In genomic region chr14:36937080-36937878, GRCm38 (mm10) we compare ENCODE assay signal across 8 mouse cellular contexts. TPM values are rescaled to one million over a fixed set of nuclear protein-coding genes. Genes with fewer than 3 reads are reported as not detected.
DNase-seq lines count a peak whose midpoint lies in the region; ATAC-seq and TF ChIP-seq lines count a peak whose summit lies in the region.

No protein-coding gene starts in this region.

- WGBS in liver, embryonic 14.5 days (ENCODE audit: insufficient replicate concordance) = 60% methylated on average over 7 of the region's 7 CpGs
- 70% methylated on average over 7 of the region's 7 CpGs for WGBS in liver, embryonic 11.5 days
- WGBS in cerebellum, adult 2 months = 70% methylated on average over 7 of the region's 7 CpGs
- 69% methylated on average over 7 of the region's 7 CpGs for WGBS in lung, embryonic 14.5 days

- H3K4me1 ChIP-seq in liver, embryonic 14.5 days (replicated peaks; ENCODE audit: control insufficient read depth in 2 of 2, insufficient read depth in 2 of 2, low read length in 1 of 2) = no peaks in the 10 kb centered on the region
- no peaks in the 10 kb centered on the region for H3K4me1 ChIP-seq in liver, embryonic 11.5 days (replicated peaks; ENCODE audit: control insufficient read depth, insufficient read depth, low read length)
- no peaks in the 10 kb centered on the region for H3K4me1 ChIP-seq in cerebellum, adult 2 months (ENCODE audit: control insufficient read depth, insufficient read depth, low read length)
- no peaks in the 10 kb centered on the region for H3K4me1 ChIP-seq in lung, embryonic 14.5 days (ENCODE audit: insufficient read depth)

- no peak overlapping the region for H3K4me2 ChIP-seq in liver, embryonic 14.5 days (ENCODE audit: low read depth)
- no peak overlapping the region for H3K4me2 ChIP-seq in liver, embryonic 11.5 days
- no peak overlapping the region for H3K4me2 ChIP-seq in lung, embryonic 14.5 days

- no peak for TF ChIP-seq POLR2A in cerebellum, adult 2 months (IDR thresholded peaks at IDR 0.05; ENCODE audit: borderline replicate concordance, insufficient read depth, low read length)

- no peaks in the 10 kb centered on the region for H3K27me3 ChIP-seq in liver, embryonic 14.5 days (ENCODE audit: control insufficient read depth, insufficient read depth, low read length)
- no peaks in the 10 kb centered on the region for H3K27me3 ChIP-seq in liver, embryonic 11.5 days (replicated peaks; ENCODE audit: control insufficient read depth, insufficient read depth, low read length)
- H3K27me3 ChIP-seq in cerebellum, adult 2 months (ENCODE audit: control insufficient read depth, insufficient read depth, low read length) = no peaks in the 10 kb centered on the region
- no peaks in the 10 kb centered on the region for H3K27me3 ChIP-seq in lung, embryonic 14.5 days (ENCODE audit: insufficient read depth, low read length)

- no peaks in the 10 kb centered on the region for H3K36me3 ChIP-seq in liver, embryonic 14.5 days (replicated peaks; ENCODE audit: control insufficient read depth, insufficient read depth, low read depth)
- peaks cover 3% of the 10 kb centered on the region; the same call in 1 of the 2 replicates for H3K36me3 ChIP-seq in liver, embryonic 11.5 days (ENCODE audit: control insufficient read depth, insufficient read depth, low read length)
- H3K36me3 ChIP-seq in lung, embryonic 14.5 days (ENCODE audit: insufficient read depth) = peaks cover 3% of the 10 kb centered on the region; the same call in 1 of the 2 replicates

- H3K27ac ChIP-seq in liver, embryonic 14.5 days = no peak overlapping the region
- no peak overlapping the region for H3K27ac ChIP-seq in liver, embryonic 11.5 days (ENCODE audit: low read depth, low read length)
- no peak overlapping the region for H3K27ac ChIP-seq in cerebellum, adult 2 months (ENCODE audit: insufficient read depth, low read length)
- H3K27ac ChIP-seq in lung, embryonic 14.5 days (ENCODE audit: low read depth) = no peak overlapping the region

- no peak overlapping the region for H3K9ac ChIP-seq in liver, embryonic 14.5 days (replicated peaks)
- H3K9ac ChIP-seq in liver, embryonic 11.5 days (ENCODE audit: low read depth, low read length) = no peak overlapping the region
- no peak overlapping the region for H3K9ac ChIP-seq in lung, embryonic 14.5 days

- intact Hi-C loops in heart, postnatal 10 days (cut with DNase I) = loop anchor here (1.0 to 5.0 kb wide), 2 partner anchors 70 to 95 kb away; no protein-coding TSS in a partner anchor

- peak; percentile 45 for DNase-seq in adrenal gland, postnatal 14 days
- DNase-seq in adrenal gland, adult 18-20 months (ENCODE audit: low spot score in 2 of 2) = no peak
- DNase-seq in liver, embryonic 14.5 days (ENCODE audit: low read depth in 3 of 3, low spot score in 3 of 3) = no peak
- DNase-seq in liver, embryonic 11.5 days (ENCODE audit: low spot score) = no peak
- DNase-seq in cerebellum, adult 2 months = peak in 1 of 2 experiments; percentile 10
- DNase-seq in heart, postnatal 10 days = peak; percentile 59 to 74
- peak; percentile 91 for DNase-seq in lung, embryonic 14.5 days
- DNase-seq in retina, adult 2 months (ENCODE audit: low read depth, low spot score) = peak; percentile 51

- TF ChIP-seq CTCF in liver, embryonic 14.5 days (IDR thresholded peaks at IDR 0.05; ENCODE audit: low read depth) = peak; percentile 67
- TF ChIP-seq CTCF in cerebellum, adult 2 months (IDR thresholded peaks at IDR 0.05; ENCODE audit: borderline replicate concordance, insufficient read depth, low read depth, low read length) = peak; percentile 19; the same call in 1 of the 2 replicates
- peak; percentile 78 for TF ChIP-seq CTCF in lung, embryonic 14.5 days (IDR thresholded peaks at IDR 0.05; ENCODE audit: low read depth)

- no peak for ATAC-seq in liver, embryonic 14.5 days (ENCODE audit: insufficient read depth)
- no peak for ATAC-seq in liver, embryonic 11.5 days (replicated peaks; ENCODE audit: low FRiP score)
- ATAC-seq in lung, embryonic 14.5 days (ENCODE audit: insufficient read depth) = no peak

- no peaks in the 10 kb centered on the region for H3K9me3 ChIP-seq in liver, embryonic 14.5 days (ENCODE audit: control insufficient read depth, low read length)
- H3K9me3 ChIP-seq in liver, embryonic 11.5 days (ENCODE audit: control insufficient read depth, low read length) = no peaks in the 10 kb centered on the region
- no peaks in the 10 kb centered on the region for H3K9me3 ChIP-seq in lung, embryonic 14.5 days (ENCODE audit: low read depth, low read length)

- no peak for TF ChIP-seq EP300 in liver, embryonic 14.5 days (IDR thresholded peaks at IDR 0.05; ENCODE audit: low read depth)

- H3K4me3 ChIP-seq in liver, embryonic 14.5 days (ENCODE audit: insufficient read depth in 1 of 2, low read depth in 2 of 2, low read length in 2 of 2) = no peak overlapping the region
- no peak overlapping the region for H3K4me3 ChIP-seq in liver, embryonic 11.5 days (ENCODE audit: low read depth, low read length)
- no peak overlapping the region for H3K4me3 ChIP-seq in cerebellum, adult 2 months (replicated peaks; ENCODE audit: insufficient read depth, low read depth, low read length)
- H3K4me3 ChIP-seq in lung, embryonic 14.5 days (ENCODE audit: low read depth, low read length) = no peak overlapping the region

RNA-seq across cellular contexts. Expression of gene Ccser2, which starts 31.3 kb away (rescaled TPM):
- 31.3 and 31.4 TPM in 2 replicates for total RNA-seq in adrenal gland, postnatal 14 days (2021)
- total RNA-seq in adrenal gland, adult 18-20 months (2021) = 10 to 100 TPM; 28.4 to 45.5 TPM
- 1.5 and 1.6 TPM in 2 replicates for polyA plus RNA-seq in liver, embryonic 14.5 days (2012; rRNA removed)
- polyA plus RNA-seq in liver, embryonic 14.5 days (2014; fragmentation: Nextera tagmentation; extraction: Ambion mirVana) = 4.1 and 5.0 TPM in 2 replicates
- 10.7 and 11.1 TPM in 2 replicates for polyA plus RNA-seq in liver, embryonic 11.5 days (2014; fragmentation: Nextera tagmentation; extraction: Ambion mirVana)
- 49.4 and 50.8 TPM in 2 replicates for polyA plus RNA-seq in cerebellum, adult 2 months (2012; rRNA removed)
- 100 to 1,000 TPM; 106 to 115 TPM for total RNA-seq in heart, postnatal 10 days (2021)
- 33.9 and 34.8 TPM in 2 replicates for polyA plus RNA-seq in lung, embryonic 14.5 days (2014; fragmentation: Nextera tagmentation; extraction: Ambion mirVana)

Comparison
In these comparisons a context has a peak if more than half of its experiments do, and no peak if none do; other contexts are left out.
1. DNase-seq: peak in adrenal gland, postnatal 14 days (single experiment), heart, postnatal 10 days (2 of 2), lung, embryonic 14.5 days (single experiment) and retina, adult 2 months (single experiment); none in adrenal gland, adult 18-20 months (0 of 2), liver, embryonic 14.5 days (0 of 3) and liver, embryonic 11.5 days (single experiment).
2. CTCF ChIP-seq: peak in every context shown above with its lines; median percentile 78 in lung, embryonic 14.5 days; 67 in liver, embryonic 14.5 days; 19 in cerebellum, adult 2 months.